Mouse (Mus musculus) brain, embryonic 14.5 days (tissue): ENCODE data around the gene Krt31.

ENCODE experiments used
- CTCF ChIP-seq: fragments of 200-500 bp; IDR thresholded peaks from 2 replicates; pipeline ENCODE4 v1.5.1; 2012; ENCODE audit warnings: inconsistent platforms, mild to moderate bottlenecking, moderate library complexity, borderline replicate concordance; ENCODE audit not compliant: insufficient read depth, insufficient read length; ENCODE audit errors: extremely low read depth
- POLR2A ChIP-seq: fragments of 200-500 bp; IDR thresholded peaks from 2 replicates; pipeline ENCODE4 v1.6.1; 2012; ENCODE audit warnings: mild to moderate bottlenecking, inconsistent platforms, borderline replicate concordance; ENCODE audit not compliant: poor library complexity, insufficient read depth, insufficient read length, severe bottlenecking; ENCODE audit errors: extremely low read depth

- TF ChIP-seq CTCF (no peak), POLR2A (no peak)
Measured at GRCm38 (mm10) chr11:100005905-100006304, 44.4 kb downstream of the Krt31 start.
